9 mouse cellular contexts compared by ENCODE assay signal in the genomic region with DNA sequence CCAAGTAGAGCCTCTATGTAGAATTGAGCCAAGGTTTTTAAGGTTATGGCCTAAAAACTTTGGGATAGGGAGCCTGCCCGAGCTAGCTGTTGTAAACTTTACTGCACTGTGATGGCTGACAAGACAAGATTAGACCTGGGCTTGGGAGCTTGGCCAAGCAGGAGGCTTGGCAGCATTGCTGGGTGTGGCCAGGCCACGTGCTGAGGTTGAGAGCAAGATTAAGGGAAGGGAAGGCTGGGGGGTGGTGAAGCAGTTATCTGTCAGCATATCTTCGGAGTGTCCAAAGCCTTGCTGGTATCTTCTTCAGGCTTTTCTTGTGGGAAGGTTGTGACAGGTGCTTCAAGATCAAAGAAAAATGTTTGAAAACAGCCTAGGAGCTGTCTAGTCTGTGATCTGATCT. TPM values are rescaled to one million over a fixed set of nuclear protein-coding genes. Genes with fewer than 3 reads are reported as not detected.
DNase-seq lines count a peak whose midpoint lies in the region; ATAC-seq lines count a peak whose summit lies in the region.
"Had no signal": no experiment of that assay in that cellular context is flagged by ENCODE, and none has a peak within 500 bp of the region (broad histone marks: within the 10 kb centered on the region; RNA-seq: fewer than 3 reads in every experiment).

No protein-coding gene starts in this region.

- peaks cover 11% of the 10 kb centered on the region for H3K4me1 ChIP-seq in stomach, embryonic 15.5 days

- no peak overlapping the region for H3K4me2 ChIP-seq in stomach, embryonic 15.5 days

- H3K4me3 ChIP-seq in stomach, embryonic 15.5 days (replicated peaks), result no peak overlapping the region
- H3K4me3 ChIP-seq: megakaryocyte, embryonic 14.5 days had no signal

- no peak overlapping the region for H3K9ac ChIP-seq in stomach, embryonic 15.5 days

- peaks cover 40% of the 10 kb centered on the region for H3K36me3 ChIP-seq in stomach, embryonic 15.5 days

- no peak overlapping the region for H3K27ac ChIP-seq in stomach, embryonic 15.5 days

- peak; percentile 61; the same call in 1 of the 2 replicates for ATAC-seq in stomach, embryonic 15.5 days (ENCODE audit: insufficient read depth, low FRiP score, low read depth)
- ATAC-seq in CD4-positive, CD25-positive, alpha-beta regulatory T cell, adult 4 months, result no peak

- peak; percentile 48 for DNase-seq in cerebellum, adult 11-12 months
- DNase-seq in cerebellum, postnatal 4 days (ENCODE audit: low spot score in 2 of 2), result no peak
- DNase-seq in urinary bladder, postnatal 14 days (ENCODE audit: low spot score), result peak; percentile 47
- DNase-seq in urinary bladder, adult 2 months (ENCODE audit: low spot score), result no peak
- peak; percentile 63 for DNase-seq in heart, postnatal 4 days
- no peak for DNase-seq in T-cell, adult 2 months (ENCODE audit: low spot score)

- H3K27me3 ChIP-seq in stomach, embryonic 15.5 days (replicated peaks), result no peaks in the 10 kb centered on the region
- H3K27me3 ChIP-seq: megakaryocyte, embryonic 14.5 days had no signal

- WGBS in stomach, embryonic 15.5 days, result 54% methylated on average over 3 of the region's 3 CpGs

- no peaks in the 10 kb centered on the region for H3K9me3 ChIP-seq in stomach, embryonic 15.5 days
- H3K9me3 ChIP-seq: megakaryocyte, embryonic 14.5 days had no signal

RNA-seq across cellular contexts. Expression of a gene that starts 37.6 kb away (rescaled TPM):
- 389 and 506 TPM in 2 replicates for polyA plus RNA-seq in urinary bladder, adult 2 months (2012; rRNA removed)
- total RNA-seq in heart, postnatal 4 days (2021), result 100 to 1,000 TPM; 610 to 637 TPM
- 502 and 542 TPM in 2 replicates for polyA plus RNA-seq in stomach, embryonic 15.5 days (2015; fragmentation: Nextera tagmentation; extraction: Ambion mirVana)
- 1 to 10 TPM; 4.5 to 4.7 TPM for polyA plus RNA-seq in CD4-positive, CD25-positive, alpha-beta regulatory T cell, adult 4 months (2017; shearing (Covaris generic))

Comparison
In these comparisons a context has a peak if more than half of its experiments do, and no peak if none do; other contexts are left out.
1. DNase-seq: peak in cerebellum, adult 11-12 months (single experiment), urinary bladder, postnatal 14 days (single experiment) and heart, postnatal 4 days (single experiment); none in cerebellum, postnatal 4 days (0 of 2), urinary bladder, adult 2 months (single experiment) and T-cell, adult 2 months (single experiment).
2. RNA of a gene that starts 37.6 kb away (polyA plus RNA-seq): 502 to 542 TPM in stomach, embryonic 15.5 days and 389 to 506 TPM in urinary bladder, adult 2 months; 4.5 to 4.7 TPM in CD4-positive, CD25-positive, alpha-beta regulatory T cell, adult 4 months; every median in the first group is over 10 times any median in the second.